Mouse (Mus musculus): ENCODE data around the gene 4931414P19Rik.

GRCm38 (mm10) chr14:54629797-54630196 lies 24.0 kb upstream of the 4931414P19Rik start:
- TF ChIP-seq CTCF (IDR thresholded peaks at IDR 0.05; ENCODE audit: borderline replicate concordance, extremely low read depth, insufficient read depth, insufficient read length) = no peak
- no peak for TF ChIP-seq POLR2A (IDR thresholded peaks at IDR 0.05; ENCODE audit: borderline replicate concordance, extremely low read depth, insufficient read depth, insufficient read length, poor library complexity, severe bottlenecking)

Data from brain, embryonic 14.5 days (tissue).